Mouse (Mus musculus) erythroblast, embryonic 14.5 days (primary cell): ENCODE results near the gene Mum1. TPM values are rescaled to one million over a fixed set of nuclear protein-coding genes. Genes with fewer than 3 reads are reported as not detected.

Source experiments
- H3K27me3 ChIP-seq: 2 replicates; pipeline ENCODE4 v1.6.1; 2012; ENCODE audit warnings: inconsistent platforms; ENCODE audit not compliant: control insufficient read depth
- H3K36me3 ChIP-seq: 2 replicates; pipeline ENCODE4 v1.6.1; 2012; ENCODE audit warnings: mild to moderate bottlenecking, inconsistent platforms; ENCODE audit not compliant: control insufficient read depth
- H3K4me1 ChIP-seq: 2 replicates; pipeline ENCODE4 v1.6.1; 2012; ENCODE audit warnings: inconsistent platforms; ENCODE audit not compliant: control insufficient read depth
- H3K4me3 ChIP-seq: replicated peaks from 2 replicates; pipeline ENCODE3; 2012; ENCODE audit warnings: moderate library complexity, mild to moderate bottlenecking, inconsistent platforms
- H3K9me3 ChIP-seq: 2 replicates; pipeline ENCODE4 v1.6.1; 2012; ENCODE audit warnings: low read length, inconsistent platforms, mixed read lengths; ENCODE audit not compliant: control insufficient read depth
- GATA1 ChIP-seq: IDR thresholded peaks from 2 replicates; pipeline ENCODE4 v1.6.1; 2012; ENCODE audit warnings: low read length, inconsistent platforms, mixed read lengths
- TAL1 ChIP-seq: IDR thresholded peaks from 3 replicates; pipeline ENCODE4 v1.6.1; 2012; ENCODE audit warnings: low read length, inconsistent platforms, mixed read lengths
- polyA plus RNA-seq: library from polyadenylated mRNA; stranded (reverse); fragments of >175 nt; gene quantifications from 2 replicates; pipeline ENCODE4 v1.2.3, GENCODE M21; 2012

The Mum1 gene
- polyA plus RNA-seq, 1 experiment: 4.7 TPM

DNA sequence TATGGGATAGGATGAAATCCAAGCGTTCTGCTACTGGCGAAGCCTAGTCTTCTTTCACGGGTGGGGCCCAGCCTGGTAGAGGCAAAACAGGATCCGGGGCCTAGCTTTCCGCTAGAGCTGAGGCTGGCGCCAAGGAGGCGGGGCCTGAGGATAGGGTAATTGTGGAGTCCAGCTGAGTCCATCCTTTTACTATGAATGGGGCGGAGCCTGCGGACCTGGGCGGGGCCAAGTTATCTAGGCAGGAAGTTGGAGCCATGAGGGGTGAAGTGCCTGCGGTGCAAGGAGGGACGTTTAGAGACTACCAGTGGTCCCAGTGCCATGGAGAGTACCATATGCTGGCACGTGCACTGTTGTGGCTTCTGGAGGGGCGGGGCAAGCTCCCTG, 35.3 kb downstream of the Mum1 start:
- H3K4me1 ChIP-seq: peaks cover 75% of the 10 kb centered on the region
- no peaks in the 10 kb centered on the region for H3K9me3 ChIP-seq
- H3K36me3 ChIP-seq: peaks cover 39% of the 10 kb centered on the region
- TF ChIP-seq GATA1: no peak
- no peak for TF ChIP-seq TAL1
- H3K4me3 ChIP-seq: peak overlapping the region; percentile 65
- no peaks in the 10 kb centered on the region for H3K27me3 ChIP-seq

GRCm38 (mm10) chr10:80262169-80262568, 35.9 kb downstream of the Mum1 start:
- H3K4me3 ChIP-seq: peak overlapping the region; percentile 20
- peaks cover 80% of the 10 kb centered on the region for H3K4me1 ChIP-seq
- H3K9me3 ChIP-seq: no peaks in the 10 kb centered on the region
- H3K27me3 ChIP-seq: no peaks in the 10 kb centered on the region
- no peak for TF ChIP-seq TAL1
- TF ChIP-seq GATA1: no peak
- peaks cover 39% of the 10 kb centered on the region for H3K36me3 ChIP-seq

GRCm38 (mm10) chr10:80262776-80263365, 36.6 kb downstream of the Mum1 start:
- Histone ChIP-seq H3K4me3 (no peak overlapping the region), H3K27me3 (no peaks in the 10 kb centered on the region), H3K4me1 (peaks cover 86% of the 10 kb centered on the region), H3K9me3 (no peaks in the 10 kb centered on the region), H3K36me3 (peaks cover 40% of the 10 kb centered on the region)
- TF ChIP-seq GATA1: no peak
- TF ChIP-seq TAL1: no peak

- TF ChIP-seq TAL1: no peak
- peak; percentile 73 for TF ChIP-seq GATA1
- Histone ChIP-seq H3K4me3 (peak overlapping the region; percentile 97), H3K9me3 (no peaks in the 10 kb centered on the region), H3K36me3 (peaks cover 39% of the 10 kb centered on the region), H3K4me1 (peaks cover 84% of the 10 kb centered on the region), H3K27me3 (no peaks in the 10 kb centered on the region)
These were observed 38.3 kb downstream of the Mum1 start for GRCm38 (mm10) chr10:80264341-80265148.

DNA sequence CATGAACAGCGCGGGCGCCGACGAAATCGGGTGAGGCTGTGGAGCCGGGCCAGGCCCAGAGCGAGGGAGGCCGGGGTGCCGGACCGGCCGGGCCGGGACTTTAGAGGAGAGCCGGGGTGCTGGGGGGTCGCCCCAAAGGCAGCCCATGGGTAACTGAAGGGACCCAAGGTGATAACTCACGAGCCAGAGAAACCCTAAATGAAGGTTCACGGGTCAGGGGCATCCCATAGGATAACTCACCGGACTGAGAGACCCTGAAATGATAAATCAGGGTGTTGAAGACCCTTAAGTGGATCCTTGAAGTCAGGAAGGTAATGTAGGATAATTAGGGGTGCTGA, 38.9 kb downstream of the Mum1 start:
- Histone ChIP-seq H3K4me3 (peak overlapping the region; percentile 97), H3K9me3 (no peaks in the 10 kb centered on the region), H3K36me3 (peaks cover 42% of the 10 kb centered on the region), H3K27me3 (no peaks in the 10 kb centered on the region), H3K4me1 (peaks cover 84% of the 10 kb centered on the region)
- no peak for TF ChIP-seq TAL1

DNA sequence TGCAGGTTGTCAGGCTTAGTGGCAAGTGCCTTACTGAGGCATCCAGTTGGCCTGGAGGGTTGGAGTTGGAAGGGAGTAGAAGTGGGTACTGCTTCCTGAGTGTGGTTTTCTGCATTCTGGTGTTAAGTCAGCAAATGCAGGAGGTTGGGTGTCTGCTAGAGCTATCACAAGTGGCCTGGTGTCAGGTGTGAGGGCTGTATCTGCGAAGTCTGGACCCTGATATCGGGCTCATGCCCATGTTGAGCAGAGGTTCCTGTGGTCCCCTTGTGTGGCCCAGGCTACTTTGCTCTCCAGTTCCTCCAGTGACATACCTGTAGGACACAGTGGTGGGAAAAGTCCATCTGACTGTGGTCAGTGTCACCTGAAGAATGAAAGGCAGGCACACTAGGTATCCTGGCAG, 43.9 kb downstream of the Mum1 start:
- peak overlapping the region; percentile 56 for H3K4me3 ChIP-seq
- H3K27me3 ChIP-seq: no peaks in the 10 kb centered on the region
- TF ChIP-seq TAL1 (no peak), GATA1 (no peak)
- H3K4me1 ChIP-seq: peaks cover 91% of the 10 kb centered on the region
- H3K9me3 ChIP-seq: no peaks in the 10 kb centered on the region
- H3K36me3 ChIP-seq: peaks cover 88% of the 10 kb centered on the region

- H3K9me3 ChIP-seq: no peaks in the 10 kb centered on the region
- H3K36me3 ChIP-seq: peaks cover 94% of the 10 kb centered on the region
- H3K27me3 ChIP-seq: no peaks in the 10 kb centered on the region
- H3K4me1 ChIP-seq: peaks cover 88% of the 10 kb centered on the region
- TF ChIP-seq GATA1: no peak
- TF ChIP-seq TAL1: no peak
- peak overlapping the region; percentile 56 for H3K4me3 ChIP-seq
These were observed 44.5 kb downstream of the Mum1 start for GRCm38 (mm10) chr10:80270734-80271181.

DNA sequence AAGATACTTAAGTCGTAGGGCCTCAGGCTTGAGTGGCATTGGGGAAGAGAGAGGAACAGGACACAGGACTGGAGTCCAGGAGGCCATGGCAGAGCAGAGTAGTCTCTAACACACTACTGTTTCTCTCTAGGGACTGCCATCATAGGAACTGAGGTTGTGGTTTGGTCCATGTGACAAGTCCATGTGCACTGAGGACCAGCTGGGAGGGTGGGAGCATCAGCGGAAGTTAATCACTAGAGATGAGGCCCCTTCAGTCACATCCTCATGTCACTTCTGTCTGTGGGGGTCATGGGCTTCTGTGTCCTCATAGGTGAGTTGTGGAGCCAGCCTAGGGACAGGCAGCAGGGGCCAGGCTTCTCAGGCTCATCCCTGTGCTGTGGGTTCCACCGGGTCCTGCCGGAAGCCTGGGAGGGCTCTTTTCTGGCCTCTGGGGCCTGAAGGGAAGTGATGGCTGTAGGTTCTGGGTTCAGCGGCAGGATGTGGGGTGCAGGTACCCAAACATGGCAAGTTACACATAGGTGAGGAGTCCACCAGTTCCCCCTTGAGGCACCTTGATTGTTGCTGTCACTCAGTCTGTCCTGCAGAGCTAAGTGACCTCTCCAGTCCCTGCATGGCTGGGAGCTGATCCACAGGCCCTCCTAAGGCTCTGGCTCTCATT, 45.1 kb downstream of the Mum1 start:
- TF ChIP-seq GATA1: no peak
- TF ChIP-seq TAL1: no peak

GRCm38 (mm10) chr10:80271870-80272585, 45.8 kb downstream of the Mum1 start:
- H3K4me3 ChIP-seq: peak overlapping the region; percentile 56
- TF ChIP-seq TAL1: no peak; the same call in 2 of the 3 replicates
- no peak for TF ChIP-seq GATA1

More for the DNA sequence above, 45.1 kb downstream of the Mum1 start:
- Histone ChIP-seq H3K4me3 (peak overlapping the region; percentile 56), H3K4me1 (peaks cover 85% of the 10 kb centered on the region), H3K36me3 (peaks cover 96% of the 10 kb centered on the region), H3K27me3 (no peaks in the 10 kb centered on the region), H3K9me3 (no peaks in the 10 kb centered on the region)

More at GRCm38 (mm10) chr10:80271870-80272585, 45.8 kb downstream of the Mum1 start:
- H3K4me1 ChIP-seq: peaks cover 80% of the 10 kb centered on the region
- H3K9me3 ChIP-seq: no peaks in the 10 kb centered on the region
- H3K27me3 ChIP-seq: no peaks in the 10 kb centered on the region
- peaks cover 96% of the 10 kb centered on the region for H3K36me3 ChIP-seq
